Mouse (Mus musculus): ENCODE results near the gene Rbm19. TPM values are rescaled to one million over a fixed set of nuclear protein-coding genes. Genes with fewer than 3 reads are reported as not detected.

Rbm19 gene
- polyA plus RNA-seq, 1 experiment from 2014 or later = 22.8 TPM

DNA sequence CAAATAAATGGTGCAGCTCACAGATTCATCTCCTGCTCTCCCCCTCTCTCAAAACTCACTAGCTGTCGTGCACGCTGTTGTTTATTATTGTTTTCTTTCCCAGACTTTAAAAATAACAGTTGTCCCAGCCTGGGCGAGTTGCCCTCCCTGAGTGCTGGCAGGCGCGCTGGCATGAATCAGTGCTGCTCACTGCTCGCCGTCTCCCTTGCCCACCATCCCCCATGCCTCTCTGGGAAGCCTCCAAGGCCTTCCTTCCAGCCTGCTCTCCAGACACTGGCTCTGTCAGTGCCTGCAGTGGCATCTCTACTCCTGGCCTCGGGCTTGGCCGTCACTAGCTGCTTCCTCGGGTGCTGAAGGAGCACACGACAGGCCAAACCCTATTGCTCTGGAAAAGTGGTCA lies 48.2 kb downstream of the Rbm19 start:
- Histone ChIP-seq H3K9ac (no peak overlapping the region), H3K27ac (ENCODE audit: poor library complexity, severe bottlenecking) (no peak overlapping the region), H3K4me2 (no peak overlapping the region), H3K4me3 (no peak overlapping the region), H3K9me3 (replicated peaks) (no peaks in the 10 kb centered on the region), H3K27me3 (replicated peaks) (no peaks in the 10 kb centered on the region), H3K4me1 (replicated peaks) (no peaks in the 10 kb centered on the region), H3K36me3 (no peaks in the 10 kb centered on the region)
- WGBS = 80% methylated on average over 11 of the region's 11 CpGs
- ATAC-seq (ENCODE audit: insufficient number of reproducible peaks, low FRiP score) = no peak

DNA sequence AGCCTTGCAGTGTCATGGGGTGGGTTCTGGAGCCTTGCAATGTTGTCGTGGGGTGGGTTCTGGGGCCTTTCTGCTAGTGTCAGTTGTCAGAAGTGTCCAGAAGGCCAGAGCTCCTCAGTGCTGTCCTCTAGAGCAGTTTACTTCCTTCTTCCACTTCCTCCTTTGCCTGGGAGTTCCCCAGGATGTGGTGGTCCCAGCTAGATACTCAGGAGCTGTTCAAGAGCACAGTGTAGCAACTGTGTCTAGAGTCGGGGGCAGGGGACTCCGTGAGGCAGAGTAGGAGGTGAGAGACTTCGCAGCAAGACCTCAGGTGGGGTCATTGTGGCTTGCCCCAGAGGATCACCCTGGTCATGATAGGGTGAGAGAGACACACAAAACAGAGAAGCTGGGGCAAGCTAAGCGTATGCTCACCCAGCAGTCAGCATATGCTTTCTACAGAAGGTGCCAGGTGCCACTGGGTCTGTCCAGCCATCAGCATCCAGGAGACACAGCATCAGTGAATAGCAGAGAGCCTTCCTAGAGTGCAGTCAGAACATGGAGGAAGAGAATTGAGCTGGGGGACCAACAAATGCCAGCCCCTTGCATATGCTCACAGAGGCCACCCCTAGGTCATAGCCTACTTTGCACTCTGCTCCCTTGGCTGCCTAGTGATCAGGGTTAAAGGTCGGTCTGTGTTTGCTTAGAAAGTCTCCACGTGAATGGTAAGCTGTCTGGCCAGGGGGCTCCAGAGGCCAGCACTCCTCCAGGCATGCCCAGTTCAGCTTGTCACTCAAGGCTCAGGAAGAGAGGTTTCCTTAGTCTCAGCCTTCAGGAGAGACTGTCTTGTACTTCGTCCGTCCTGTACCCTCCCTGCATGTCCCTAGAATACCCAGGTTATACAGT lies 49.0 kb downstream of the Rbm19 start:
- H3K27ac ChIP-seq (ENCODE audit: poor library complexity, severe bottlenecking) = no peak overlapping the region
- 69% methylated on average over 9 of the region's 9 CpGs for WGBS
- H3K9ac ChIP-seq = no peak overlapping the region
- no peaks in the 10 kb centered on the region for H3K36me3 ChIP-seq
- H3K27me3 ChIP-seq (replicated peaks) = no peaks in the 10 kb centered on the region
- no peaks in the 10 kb centered on the region for H3K9me3 ChIP-seq (replicated peaks)
- no peak overlapping the region for H3K4me2 ChIP-seq
- no peak for ATAC-seq (ENCODE audit: insufficient number of reproducible peaks, low FRiP score)
- H3K4me1 ChIP-seq (replicated peaks) = no peaks in the 10 kb centered on the region
- H3K4me3 ChIP-seq = no peak overlapping the region

DNA sequence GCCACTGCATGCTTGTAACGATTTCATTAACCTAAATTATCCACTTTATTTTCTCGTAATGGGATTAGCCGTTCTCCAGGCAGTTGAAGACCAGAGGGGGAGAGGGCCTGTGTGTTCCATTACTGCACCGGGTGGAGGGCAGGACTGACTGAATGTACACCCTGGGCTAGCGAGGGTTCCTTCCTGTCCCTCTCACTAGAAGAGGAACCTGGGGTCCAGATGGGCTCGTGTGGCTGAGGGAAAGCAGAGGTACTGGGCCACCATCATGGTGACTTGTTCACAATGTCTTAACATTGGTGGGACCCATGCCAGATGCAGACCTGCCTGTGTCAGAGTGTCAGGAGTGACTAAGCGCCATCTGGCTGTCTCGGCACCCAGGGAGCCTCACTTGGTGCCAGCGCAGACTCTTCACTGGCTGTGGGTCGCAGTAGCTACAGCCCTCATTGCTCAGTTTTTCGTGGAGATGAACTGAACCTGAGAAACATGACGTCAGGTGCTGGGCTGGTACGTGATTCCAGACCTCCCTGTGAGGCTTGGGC lies 51.6 kb downstream of the Rbm19 start:
- Histone ChIP-seq H3K9ac (no peak overlapping the region), H3K27me3 (replicated peaks) (no peaks in the 10 kb centered on the region), H3K9me3 (replicated peaks) (no peaks in the 10 kb centered on the region), H3K4me3 (no peak overlapping the region), H3K4me1 (replicated peaks) (peaks cover 15% of the 10 kb centered on the region), H3K4me2 (no peak overlapping the region), H3K36me3 (no peaks in the 10 kb centered on the region), H3K27ac (ENCODE audit: poor library complexity, severe bottlenecking) (no peak overlapping the region)
- no peak for ATAC-seq (ENCODE audit: insufficient number of reproducible peaks, low FRiP score)
- 82% methylated on average over 13 of the region's 13 CpGs for WGBS

- Histone ChIP-seq H3K9me3 (replicated peaks) (no peaks in the 10 kb centered on the region), H3K4me3 (no peak overlapping the region), H3K4me2 (no peak overlapping the region), H3K27ac (ENCODE audit: poor library complexity, severe bottlenecking) (no peak overlapping the region), H3K36me3 (peaks cover 14% of the 10 kb centered on the region), H3K4me1 (replicated peaks) (peaks cover 18% of the 10 kb centered on the region), H3K9ac (no peak overlapping the region), H3K27me3 (replicated peaks) (no peaks in the 10 kb centered on the region)
- 48% methylated on average over 18 of the region's 18 CpGs for WGBS
- no peak for ATAC-seq (ENCODE audit: insufficient number of reproducible peaks, low FRiP score)
These were observed 55.8 kb downstream of the Rbm19 start for GRCm38 (mm10) chr5:120171865-120172728.

DNA sequence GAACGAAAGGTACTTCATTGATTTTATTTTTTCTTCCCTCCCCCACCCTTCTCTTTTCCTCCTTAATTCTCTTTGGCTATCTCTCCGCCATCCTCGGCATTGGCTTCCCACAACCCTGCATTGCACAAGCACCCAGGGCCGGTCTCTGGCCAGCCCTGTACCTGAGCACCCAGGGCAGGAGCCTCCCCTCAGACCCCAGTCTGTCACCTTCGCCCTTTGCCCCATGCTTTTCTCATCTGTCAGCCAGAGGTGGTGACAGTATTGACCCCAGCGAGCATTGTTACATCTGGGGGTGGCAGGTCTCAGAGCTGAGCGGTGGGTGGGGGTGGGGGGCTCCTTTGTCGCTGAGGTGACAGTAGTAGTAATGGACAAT lies 56.5 kb downstream of the Rbm19 start:
- Histone ChIP-seq H3K4me1 (replicated peaks) (peaks cover 18% of the 10 kb centered on the region), H3K4me2 (no peak overlapping the region), H3K4me3 (no peak overlapping the region), H3K27ac (ENCODE audit: poor library complexity, severe bottlenecking) (no peak overlapping the region), H3K36me3 (peaks cover 21% of the 10 kb centered on the region), H3K9ac (no peak overlapping the region), H3K27me3 (replicated peaks) (no peaks in the 10 kb centered on the region), H3K9me3 (replicated peaks) (no peaks in the 10 kb centered on the region)
- WGBS = 38% methylated on average over 8 of the region's 8 CpGs
- no peak for ATAC-seq (ENCODE audit: insufficient number of reproducible peaks, low FRiP score)

DNA sequence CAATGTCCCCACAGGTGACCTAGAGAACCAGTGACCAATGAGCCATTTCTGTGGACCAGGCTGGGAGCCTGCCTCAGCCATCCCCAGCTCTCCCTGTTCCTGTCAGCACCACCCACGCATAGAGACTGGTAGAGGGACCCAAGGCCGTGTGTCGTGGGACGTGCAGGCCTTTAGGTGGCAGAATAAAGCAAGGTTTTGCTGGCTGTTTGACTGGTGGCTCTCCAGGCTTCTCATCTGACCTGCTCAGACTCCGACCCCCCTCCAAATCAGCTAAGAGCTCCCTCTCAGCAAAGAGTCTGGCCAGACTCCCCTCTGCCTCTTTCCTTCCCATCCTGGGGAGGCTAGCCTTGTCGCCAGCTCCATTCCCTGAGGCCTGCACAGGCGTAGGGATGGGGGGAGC lies 58.1 kb downstream of the Rbm19 start:
- WGBS = 42% methylated on average over 7 of the region's 7 CpGs
- no peaks in the 10 kb centered on the region for H3K9me3 ChIP-seq (replicated peaks)
- no peak overlapping the region for H3K27ac ChIP-seq (ENCODE audit: poor library complexity, severe bottlenecking)
- no peak for ATAC-seq (ENCODE audit: insufficient number of reproducible peaks, low FRiP score)
- no peaks in the 10 kb centered on the region for H3K27me3 ChIP-seq (replicated peaks)
- peaks cover 18% of the 10 kb centered on the region for H3K4me1 ChIP-seq (replicated peaks)
- peaks cover 24% of the 10 kb centered on the region for H3K36me3 ChIP-seq
- no peak overlapping the region for H3K4me3 ChIP-seq
- no peak overlapping the region for H3K4me2 ChIP-seq
- H3K9ac ChIP-seq = no peak overlapping the region

DNA sequence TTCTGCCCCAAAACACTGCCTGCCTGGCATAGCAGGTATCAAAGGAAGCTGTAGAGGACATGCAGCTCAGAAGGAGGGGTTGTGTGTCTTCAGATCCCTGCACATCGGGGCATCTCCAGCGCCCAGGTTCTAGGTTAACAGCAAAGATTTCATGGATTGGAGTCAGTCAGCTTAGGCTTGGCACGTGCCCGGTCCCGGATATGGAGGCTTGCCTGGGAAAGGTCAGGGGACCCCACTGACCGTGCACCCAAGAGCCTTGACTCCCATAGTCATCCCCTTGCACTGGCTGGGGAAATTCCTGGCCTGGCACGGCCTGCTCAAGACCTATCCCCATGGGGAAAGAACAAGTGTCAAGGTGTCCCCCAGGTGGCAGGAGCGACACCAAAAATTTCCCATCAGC lies 59.0 kb downstream of the Rbm19 start:
- no peak overlapping the region for H3K9ac ChIP-seq
- H3K27me3 ChIP-seq (replicated peaks) = no peaks in the 10 kb centered on the region
- no peak overlapping the region for H3K4me2 ChIP-seq
- peaks cover 18% of the 10 kb centered on the region for H3K4me1 ChIP-seq (replicated peaks)
- H3K27ac ChIP-seq (ENCODE audit: poor library complexity, severe bottlenecking) = no peak overlapping the region
- H3K4me3 ChIP-seq = no peak overlapping the region
- 86% methylated on average over 8 of the region's 8 CpGs for WGBS
- 0 out of 2 replicates have a peak, but pooled peaks cover under 1% of the 10 kb centered on the region for H3K9me3 ChIP-seq (replicated peaks)
- no peak for ATAC-seq (ENCODE audit: insufficient number of reproducible peaks, low FRiP score)
- H3K36me3 ChIP-seq = peaks cover 33% of the 10 kb centered on the region

- H3K4me1 ChIP-seq (replicated peaks) = peaks cover 17% of the 10 kb centered on the region
- no peak for ATAC-seq (ENCODE audit: insufficient number of reproducible peaks, low FRiP score)
- peaks cover 43% of the 10 kb centered on the region for H3K36me3 ChIP-seq
- no peak overlapping the region for H3K4me2 ChIP-seq
- H3K27me3 ChIP-seq (replicated peaks) = no peaks in the 10 kb centered on the region
- no peak overlapping the region for H3K27ac ChIP-seq (ENCODE audit: poor library complexity, severe bottlenecking)
- no peak overlapping the region for H3K9ac ChIP-seq
- whole genome bisulfite sequencing = 84% methylated on average over 13 of the region's 13 CpGs
- 0 out of 2 replicates have a peak, but pooled peaks cover 7% of the 10 kb centered on the region for H3K9me3 ChIP-seq (replicated peaks)
- H3K4me3 ChIP-seq = no peak overlapping the region
These were observed 60.2 kb downstream of the Rbm19 start for GRCm38 (mm10) chr5:120176246-120177065.

DNA sequence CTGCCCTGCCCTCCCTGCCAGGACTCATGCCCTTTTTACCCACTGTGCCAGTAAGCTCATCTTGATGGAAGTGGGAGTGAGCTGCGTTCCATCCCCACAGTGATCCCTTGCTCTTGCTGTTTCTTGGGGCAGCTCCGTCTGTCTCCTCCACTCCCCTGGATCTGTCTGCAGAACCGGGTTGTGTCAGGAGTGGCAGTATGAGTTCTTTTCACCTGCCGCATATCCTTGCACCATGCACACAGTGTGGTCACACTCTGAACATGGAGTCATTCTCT lies 60.7 kb downstream of the Rbm19 start:
- H3K36me3 ChIP-seq = peaks cover 43% of the 10 kb centered on the region
- H3K4me2 ChIP-seq = no peak overlapping the region
- H3K4me1 ChIP-seq (replicated peaks) = peaks cover 12% of the 10 kb centered on the region
- ATAC-seq (ENCODE audit: insufficient number of reproducible peaks, low FRiP score) = no peak
- H3K27me3 ChIP-seq (replicated peaks) = no peaks in the 10 kb centered on the region
- no peak overlapping the region for H3K4me3 ChIP-seq
- no peak overlapping the region for H3K27ac ChIP-seq (ENCODE audit: poor library complexity, severe bottlenecking)
- 91% methylated on average over 4 of the region's 4 CpGs for WGBS
- no peak overlapping the region for H3K9ac ChIP-seq
- 0 out of 2 replicates have a peak, but pooled peaks cover 7% of the 10 kb centered on the region for H3K9me3 ChIP-seq (replicated peaks)

DNA sequence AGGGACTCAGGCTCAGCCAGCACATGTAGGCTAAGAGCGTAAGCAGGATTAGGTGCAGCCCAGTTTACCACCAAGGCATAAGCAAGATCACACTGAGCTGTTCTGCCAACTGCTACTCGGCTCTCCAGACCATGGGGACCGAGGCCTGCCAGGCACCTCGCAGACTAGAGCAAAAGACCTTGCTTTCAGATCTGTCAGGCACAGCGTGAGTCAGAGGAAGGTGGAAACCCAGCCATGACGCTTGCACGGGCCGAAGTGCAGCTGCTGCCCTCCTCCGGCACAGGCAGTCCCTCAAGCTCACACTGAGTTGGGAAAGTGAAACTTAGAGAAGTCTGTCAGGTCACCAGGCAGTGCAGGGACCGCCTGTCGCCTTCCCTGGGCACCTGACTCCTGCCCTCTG lies 63.8 kb downstream of the Rbm19 start:
- 92% methylated on average over 11 of the region's 11 CpGs for WGBS
- H3K9me3 ChIP-seq (replicated peaks) = 0 out of 2 replicates have a peak, but pooled peaks cover 7% of the 10 kb centered on the region
- H3K4me3 ChIP-seq = no peak overlapping the region
- peaks cover 7% of the 10 kb centered on the region; the same call in 1 of the 2 replicates for H3K4me1 ChIP-seq (replicated peaks)
- no peaks in the 10 kb centered on the region for H3K27me3 ChIP-seq (replicated peaks)
- no peak for ATAC-seq (ENCODE audit: insufficient number of reproducible peaks, low FRiP score)
- no peak overlapping the region for H3K4me2 ChIP-seq
- peaks cover 43% of the 10 kb centered on the region for H3K36me3 ChIP-seq
- no peak overlapping the region for H3K9ac ChIP-seq
- no peak overlapping the region for H3K27ac ChIP-seq (ENCODE audit: poor library complexity, severe bottlenecking)
